Mouse (Mus musculus) olfactory bulb, adult 2 months (tissue): ENCODE results near the gene Tapbp.

ENCODE experiments used
- CTCF ChIP-seq: fragments of 200-500 bp; IDR thresholded peaks from 2 replicates; pipeline ENCODE4 v1.5.1; 2012; ENCODE audit warnings: low read depth, mild to moderate bottlenecking, low read length, moderate library complexity; ENCODE audit not compliant: insufficient read depth
- POLR2A ChIP-seq: fragments of 200-500 bp; IDR thresholded peaks from 2 replicates; pipeline ENCODE4 v1.6.1; 2012; ENCODE audit warnings: mild to moderate bottlenecking, low read depth, low read length, moderate library complexity; ENCODE audit not compliant: insufficient read depth

- TF ChIP-seq CTCF: no peak
- no peak for TF ChIP-seq POLR2A
Measured at GRCm38 (mm10) chr17:33965846-33966550, 50.3 kb downstream of the Tapbp start.
